Mouse (Mus musculus) G1E (cell line): ENCODE data around the gene Pnck.

Experiments
- CTCF ChIP-seq: IDR thresholded peaks from 2 replicates; pipeline ENCODE4 v1.5.1; 2012; ENCODE audit warnings: low read depth, low read length, inconsistent platforms, mixed read lengths
- GATA1 ChIP-seq: IDR thresholded peaks from 2 replicates; pipeline ENCODE4 v1.6.1; 2012; ENCODE audit warnings: borderline replicate concordance, low read length, inconsistent platforms, mixed read lengths

GRCm38 (mm10) chrX:73659575-73660283, at the start of gene Pnck:
- TF ChIP-seq CTCF = no peak
- TF ChIP-seq GATA1 = no peak
